Mouse (Mus musculus) layer of hippocampus, adult 11-12 months (tissue): ENCODE measurements at regions not wholly inside any gene's neighbourhood (a gene's known extent, or its start where the extent isn't known, plus 50 kb on each side); places are given as distances from the start of the nearest gene placed in this dataset.
A peak's percentile ranks its signal among the peaks of the same experiment; 100 is the strongest.

Experiments
- DNase-seq: peaks from one replicate; pipeline ENCODE4 v3.0.0; 2022; ENCODE audit warnings: low spot score

DNA sequence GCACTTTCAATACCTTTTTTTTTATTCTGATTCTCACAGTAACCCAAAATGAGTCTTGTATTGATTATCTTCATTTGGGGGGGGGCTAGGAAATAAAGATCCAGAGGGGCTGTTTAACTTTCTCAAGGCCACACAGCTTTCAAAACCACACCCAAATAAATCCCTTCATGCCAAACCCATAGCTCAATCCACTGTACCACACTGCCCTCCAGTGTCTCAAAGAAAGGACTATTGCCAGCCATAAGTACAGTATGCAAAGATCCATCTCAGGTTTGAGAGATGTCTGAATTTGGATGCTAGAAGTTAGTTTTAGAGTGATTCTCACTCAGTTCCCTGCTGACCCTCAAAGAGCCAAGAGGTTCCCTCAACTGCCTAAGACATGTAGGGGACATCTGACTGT lies 120.1 kb upstream of the Gm26657 start:
- DNase-seq, result no peak

DNA sequence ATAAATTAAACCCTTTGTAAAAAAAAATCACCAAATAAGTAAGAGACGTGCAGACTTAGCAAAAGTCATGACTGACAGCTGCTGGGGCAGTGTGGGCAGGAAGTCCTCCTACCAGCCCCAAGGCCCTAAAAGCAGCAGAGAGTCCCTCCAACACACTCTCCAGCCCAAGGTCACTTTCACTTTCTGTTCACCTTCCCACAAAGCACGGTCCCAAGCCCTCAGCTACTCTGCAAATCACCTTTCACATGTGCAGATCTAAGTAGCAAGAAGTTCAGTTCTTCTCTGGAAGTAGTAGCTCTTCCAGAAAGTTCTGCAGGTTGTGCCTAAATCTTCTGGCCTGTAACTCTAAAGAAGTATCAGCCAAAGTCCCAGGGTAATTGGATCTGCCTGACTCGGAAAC lies 120.8 kb upstream of the Gm26657 start:
- DNase-seq, result no peak

DNA sequence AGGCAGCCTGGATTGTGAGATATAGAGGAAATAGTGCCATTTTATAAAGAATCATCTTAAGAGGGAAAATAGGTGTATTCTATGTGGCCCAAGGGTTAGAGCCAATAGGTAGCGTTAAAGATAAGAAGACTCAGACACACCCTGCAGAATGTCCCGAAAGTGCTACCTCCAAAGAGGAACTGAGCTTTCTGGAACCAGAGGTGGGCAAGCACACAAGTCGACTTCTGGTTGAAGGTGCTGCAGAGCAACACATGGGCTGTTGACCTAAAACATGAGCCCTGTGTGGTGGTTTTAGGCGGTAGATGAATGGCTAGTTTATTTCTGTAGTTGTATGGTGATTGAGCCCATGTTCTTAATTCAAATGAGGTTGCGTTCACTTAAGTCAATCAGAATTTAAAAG lies 121.4 kb upstream of the Gm26657 start:
- DNase-seq, result no peak

DNA sequence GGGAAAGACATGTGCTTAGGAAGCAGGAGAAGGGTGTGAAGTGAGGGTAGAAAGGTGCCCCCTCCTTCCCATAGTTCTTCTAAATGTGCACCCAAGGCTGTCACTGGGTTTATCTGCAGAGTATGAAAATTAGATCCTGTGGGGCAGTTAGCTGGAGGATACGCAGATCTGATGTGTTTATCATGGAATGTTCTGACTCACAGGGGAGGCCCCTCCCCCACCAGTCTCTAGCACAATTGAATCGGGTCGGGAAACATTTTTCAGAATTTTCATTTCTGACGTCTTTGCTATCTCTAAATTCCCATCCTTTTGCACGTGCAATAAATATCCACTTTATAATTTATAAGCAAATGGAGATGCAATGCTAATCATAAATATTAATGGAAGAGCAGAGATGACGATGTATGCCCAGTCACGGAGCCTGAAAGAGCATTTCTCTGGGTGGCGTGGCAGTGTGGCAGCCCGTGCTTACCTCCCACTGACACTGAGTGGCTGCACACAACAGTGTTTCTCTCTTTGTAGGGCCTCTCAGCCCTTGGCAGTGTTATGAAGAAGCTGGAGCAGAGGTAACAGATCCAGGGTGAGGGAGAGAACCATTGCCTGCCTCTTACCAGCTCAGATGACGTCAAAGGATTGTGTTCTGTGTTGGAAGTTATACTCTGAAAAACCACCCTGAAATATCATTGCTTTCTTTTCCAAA lies 122.1 kb upstream of the Gm26657 start:
- DNase-seq, result no peak

DNA sequence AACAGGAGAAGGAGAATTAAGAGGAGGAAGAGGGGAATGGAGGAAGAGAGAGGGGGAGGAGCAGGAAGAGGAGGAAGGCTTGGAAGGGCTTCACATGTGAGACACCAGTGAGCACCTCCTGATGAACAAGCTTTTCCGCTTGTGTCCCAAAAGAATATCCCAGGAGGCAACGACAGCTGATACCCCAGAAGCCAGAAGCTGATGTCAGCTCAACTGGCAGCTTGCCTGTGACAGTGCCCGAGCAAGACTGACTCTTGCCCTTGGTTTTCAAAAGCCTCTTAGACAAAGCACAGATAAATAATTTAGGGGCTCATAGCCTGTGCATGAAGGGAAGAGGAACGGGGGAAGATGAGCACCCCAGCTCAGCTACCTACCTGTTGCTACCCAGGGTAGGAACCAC lies 127.5 kb upstream of the Gm26657 start:
- peak; percentile 32 for DNase-seq

DNA sequence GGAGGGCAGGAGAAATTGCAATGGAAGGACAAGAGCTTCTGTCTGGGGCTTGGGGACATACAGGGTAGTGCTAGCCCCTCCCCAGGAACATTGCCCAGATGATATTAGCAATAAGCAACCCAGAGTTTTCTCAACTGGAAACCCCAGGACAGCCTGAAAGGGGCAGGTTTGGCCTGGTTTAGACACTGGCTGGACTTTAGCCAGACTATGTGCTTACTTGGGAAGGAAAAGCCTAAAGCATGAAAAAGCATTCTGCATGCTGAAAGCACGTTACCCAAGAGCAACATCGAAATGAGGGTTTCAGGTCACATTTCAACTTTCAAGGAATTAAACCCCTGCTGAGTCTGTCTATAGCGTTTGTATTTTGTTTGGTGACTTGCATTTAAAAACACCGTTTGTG lies 128.1 kb upstream of the Gm26657 start:
- DNase-seq, result no peak

DNA sequence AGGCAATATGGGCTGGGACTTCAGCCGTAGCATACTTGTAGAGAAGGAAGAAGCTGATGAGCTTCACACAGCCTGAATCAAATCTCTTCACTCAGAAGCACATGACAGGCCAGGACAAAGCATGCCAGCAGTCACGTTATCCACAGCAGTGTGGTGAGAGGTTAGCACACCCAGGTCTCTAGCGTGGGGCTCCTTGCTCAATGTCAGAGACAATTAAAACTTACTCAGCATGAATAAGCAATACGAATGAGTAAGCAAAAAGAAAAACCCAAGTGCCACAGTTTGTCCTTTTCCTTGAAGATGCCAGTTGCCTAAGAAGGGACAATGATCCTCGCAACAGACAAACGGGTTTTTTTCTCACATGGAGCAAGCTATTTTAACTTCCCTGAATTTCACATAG lies 129.6 kb upstream of the Gm26657 start:
- no peak for DNase-seq

DNA sequence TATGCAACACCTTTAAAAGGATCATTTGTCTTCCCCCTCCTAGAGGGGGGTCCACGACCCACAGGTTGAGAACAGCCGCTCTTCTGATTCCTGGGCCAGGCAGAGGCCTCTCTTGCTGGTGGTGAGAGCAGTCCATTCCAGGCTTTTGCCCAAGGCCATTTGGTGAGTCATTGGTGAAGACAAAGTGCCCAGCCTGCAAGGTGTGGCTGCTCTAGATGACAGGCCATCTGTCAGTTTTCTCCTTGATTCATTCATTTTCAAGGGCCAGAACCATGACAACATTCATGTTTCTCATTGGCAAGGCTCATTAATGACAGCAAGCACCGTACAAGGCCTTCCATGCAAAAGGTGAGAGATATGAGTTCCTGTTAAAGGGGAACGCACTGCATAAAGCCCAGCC lies 131.2 kb upstream of the Gm26657 start:
- no peak for DNase-seq

DNA sequence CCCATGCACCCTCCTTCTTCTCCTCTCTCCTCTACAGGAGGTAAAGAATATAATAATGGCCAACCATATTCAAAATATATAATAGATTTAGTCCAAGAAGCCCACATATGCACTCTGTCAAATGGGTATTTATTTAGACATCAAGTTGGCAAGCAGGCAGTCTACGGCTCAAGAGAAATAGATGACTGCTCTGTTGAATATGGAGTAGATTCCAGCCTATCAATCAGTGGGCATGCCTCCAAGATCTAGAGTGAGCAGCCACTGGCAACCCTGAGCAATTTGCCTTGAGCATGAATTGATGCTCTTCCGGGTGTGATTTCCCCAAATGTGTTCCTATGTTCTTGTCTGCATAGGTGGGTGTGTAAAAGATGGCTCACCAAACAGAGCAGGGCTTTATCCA lies 141.5 kb upstream of the Gm26657 start:
- no peak for DNase-seq

DNA sequence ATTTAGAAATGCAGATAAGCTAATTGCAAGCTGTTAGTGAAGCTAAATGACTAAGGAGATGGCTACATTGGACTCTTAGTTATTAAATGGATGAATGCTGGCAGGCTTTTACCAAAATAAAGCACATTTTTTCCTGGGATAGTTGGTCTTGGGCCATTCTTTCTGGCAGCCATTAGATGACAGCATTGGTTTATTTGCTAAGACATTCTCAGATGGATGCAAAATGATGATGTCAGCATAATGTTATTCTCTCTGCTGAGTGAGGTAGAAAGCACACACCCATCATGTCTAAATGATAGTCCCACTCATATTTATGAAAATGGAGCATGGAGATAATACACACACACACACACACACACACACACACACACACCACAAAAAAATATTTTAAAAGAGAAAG lies 141.9 kb upstream of the Gm26657 start:
- no peak for DNase-seq

DNA sequence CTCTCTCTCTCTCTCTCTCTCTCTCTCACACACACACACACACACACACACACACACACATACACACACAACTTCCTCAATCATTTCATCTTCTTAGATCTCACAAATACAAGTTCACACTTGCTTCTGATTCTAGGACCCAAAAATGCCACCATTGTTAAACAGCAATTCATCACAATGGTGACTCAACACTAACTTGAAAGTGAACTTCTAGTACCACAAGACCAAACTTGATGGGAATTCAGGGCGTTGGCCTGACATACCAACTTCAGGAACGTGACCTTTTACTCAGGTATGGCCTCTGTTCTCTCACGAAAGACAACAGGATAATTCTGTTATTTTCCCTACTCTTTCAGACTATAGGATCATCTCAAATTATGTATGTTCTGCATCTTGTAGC lies 157.5 kb upstream of the Gm26657 start:
- DNase-seq, result no peak

DNA sequence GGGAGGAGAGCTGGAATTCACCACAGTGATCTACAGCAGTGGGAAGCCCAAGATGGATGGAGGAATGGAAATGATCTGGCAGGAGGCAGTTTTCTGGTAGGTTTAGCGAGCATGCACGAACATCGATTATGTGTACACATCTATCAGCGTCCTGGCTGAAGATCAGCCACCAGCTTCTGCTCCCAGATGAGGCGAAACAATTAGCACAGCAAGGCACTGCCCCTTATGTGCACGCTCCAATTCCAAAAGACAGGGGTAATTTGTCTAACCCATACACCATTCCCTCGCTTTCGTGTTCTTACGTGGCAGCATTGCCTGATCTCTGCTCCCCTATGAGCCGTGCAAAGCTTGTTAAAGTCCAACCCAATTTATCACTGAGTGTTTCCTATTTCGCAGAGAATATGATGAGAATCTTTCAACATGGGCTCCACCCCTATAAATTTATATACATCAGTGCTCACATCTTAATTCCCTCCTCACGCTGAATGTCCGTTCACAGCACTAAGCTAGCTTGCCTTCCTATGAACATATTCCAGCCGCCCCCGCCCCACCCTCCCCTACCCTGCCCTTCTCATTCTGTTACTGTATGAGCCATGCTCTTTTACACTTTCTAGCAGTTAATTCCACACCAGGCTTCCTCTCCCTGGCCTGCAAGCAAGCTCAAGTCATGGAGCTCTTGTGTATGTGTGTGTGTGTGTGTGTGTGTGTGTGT lies 162.9 kb upstream of the Gm26657 start:
- DNase-seq, result no peak

DNA sequence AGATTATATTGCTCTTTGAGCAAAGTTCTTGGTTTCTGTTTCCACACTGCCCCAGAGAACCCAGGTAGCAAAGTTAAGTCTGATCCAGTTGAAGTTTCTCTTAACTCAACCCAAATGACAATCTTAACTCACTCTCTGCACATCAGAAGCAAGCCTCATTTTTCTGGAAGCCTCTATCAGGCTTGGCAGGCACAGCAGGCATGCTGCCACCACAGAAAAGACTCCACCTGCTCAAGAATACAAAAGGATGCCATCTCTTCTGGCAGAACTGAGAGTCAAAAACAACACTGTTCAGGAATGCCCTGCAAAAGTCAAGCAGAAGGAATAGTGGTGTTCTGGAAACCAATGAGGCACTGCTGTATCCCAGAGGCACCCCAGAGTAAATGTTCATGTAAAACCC lies 187.7 kb upstream of the Gm26657 start:
- DNase-seq, result no peak

DNA sequence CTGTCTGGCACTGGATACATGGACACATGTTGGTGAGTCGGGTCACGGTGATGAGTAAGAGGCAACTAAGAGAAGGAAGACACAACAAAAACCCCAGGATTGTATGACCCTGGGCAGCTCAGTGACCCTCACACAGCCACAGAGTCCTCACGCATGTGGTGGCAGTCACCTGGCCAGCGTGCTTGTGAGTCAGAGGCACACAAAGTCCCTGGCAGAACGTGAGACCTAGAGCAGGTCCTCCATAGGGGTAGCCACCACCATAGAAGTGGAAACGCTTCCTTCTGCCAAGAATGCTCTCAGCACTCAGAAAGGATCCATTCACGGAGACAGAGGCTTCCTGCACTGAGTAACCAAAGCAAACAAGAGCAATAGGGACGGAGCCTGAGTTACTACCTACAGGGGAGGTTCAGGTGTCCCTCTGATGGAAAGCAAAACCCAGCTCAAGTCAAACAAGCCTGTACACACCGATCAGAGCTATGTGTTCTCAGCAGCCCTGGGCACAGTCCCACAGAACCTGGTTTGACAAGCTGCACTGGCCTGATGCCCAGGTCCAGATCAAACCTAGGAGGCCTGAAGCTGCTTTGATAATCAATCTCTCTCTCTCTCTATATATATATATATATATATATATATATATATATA lies 206.4 kb upstream of the Gm26657 start:
- DNase-seq, result no peak

DNA sequence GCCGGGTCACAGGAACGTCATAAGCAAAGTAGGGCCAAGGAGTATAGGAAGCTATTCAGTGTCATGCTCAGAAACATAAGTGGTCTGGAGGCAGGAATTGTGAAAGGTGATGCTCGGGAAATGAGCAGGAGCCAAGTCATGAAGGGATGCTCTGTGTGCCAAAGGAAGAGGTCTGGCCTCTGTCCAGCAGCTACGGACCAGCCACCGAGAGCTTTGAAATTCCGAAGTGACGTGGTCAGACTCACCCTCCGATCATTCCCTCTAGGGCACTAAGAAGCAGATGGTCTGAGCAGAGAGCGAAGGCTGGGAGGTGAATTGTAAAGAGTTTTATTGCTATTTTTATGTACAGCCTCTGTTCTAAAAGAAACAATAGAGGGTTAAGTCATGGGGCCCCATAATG lies 206.9 kb upstream of the Gm26657 start:
- no peak for DNase-seq

DNA sequence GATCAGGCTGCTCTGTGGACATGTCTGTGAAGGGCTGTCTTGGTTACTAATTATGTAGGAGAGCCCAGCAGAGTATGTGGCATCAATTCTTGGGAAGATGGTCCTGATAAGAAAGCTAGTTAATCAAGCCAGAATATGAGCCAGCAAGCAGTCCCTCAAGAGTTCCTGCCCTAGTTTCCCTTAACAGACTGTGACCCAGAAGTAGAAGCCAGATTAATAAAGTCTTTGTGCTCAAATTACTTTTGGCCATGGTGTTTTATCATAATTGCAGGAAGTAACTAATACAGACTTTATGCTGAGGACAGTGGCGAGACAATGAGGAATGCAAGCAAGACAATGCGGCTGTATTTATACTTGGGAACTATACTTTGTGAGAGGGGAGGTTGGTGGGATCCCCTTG lies 211.3 kb upstream of the Gm26657 start:
- no peak for DNase-seq

DNA sequence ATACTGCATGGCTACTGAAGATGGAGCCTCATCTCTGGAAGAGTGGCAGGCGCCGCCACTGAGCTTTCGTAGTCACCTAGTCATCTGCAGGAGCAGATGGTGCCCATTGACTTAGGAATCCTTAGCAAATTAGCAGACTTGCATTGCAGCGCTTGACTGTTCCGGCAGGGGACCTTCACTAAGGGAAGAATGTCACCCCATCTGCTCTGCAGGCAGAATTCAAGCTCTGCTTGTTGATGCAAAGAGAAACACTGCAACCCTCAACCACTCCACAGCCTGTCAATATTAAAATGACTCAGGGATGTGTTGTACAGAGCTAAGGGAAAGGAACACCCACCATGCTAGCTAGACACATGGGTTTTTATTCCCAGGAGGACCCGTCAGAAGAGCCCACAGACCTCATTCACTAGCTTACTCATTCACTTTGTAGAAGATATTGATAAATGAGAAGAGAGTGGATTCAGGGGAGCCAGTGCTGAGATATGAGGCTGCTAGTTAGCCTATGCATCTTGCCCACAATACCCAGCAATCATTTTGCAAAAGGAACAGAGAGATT lies 215.4 kb upstream of the Gm26657 start:
- DNase-seq, result peak; percentile 37

DNA sequence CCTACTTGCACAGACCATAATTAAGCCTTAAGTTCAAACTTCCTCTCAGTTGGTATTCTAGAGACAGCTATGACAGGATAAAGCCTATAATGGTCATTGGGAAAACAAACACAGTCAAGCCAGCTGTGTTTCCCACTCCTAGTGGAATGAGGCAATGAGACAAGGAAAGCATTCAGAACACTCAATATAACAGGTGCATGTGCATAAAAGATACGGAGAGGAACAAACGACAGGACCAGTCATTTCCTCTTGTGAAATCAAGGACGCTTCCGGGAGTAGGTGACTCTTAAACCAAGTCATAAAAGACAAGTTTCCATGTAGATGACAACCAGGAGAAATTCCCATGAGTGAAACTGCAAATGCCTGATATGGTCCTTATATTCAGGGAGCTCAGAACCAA lies 232.1 kb upstream of the Gm26657 start:
- no peak for DNase-seq

DNA sequence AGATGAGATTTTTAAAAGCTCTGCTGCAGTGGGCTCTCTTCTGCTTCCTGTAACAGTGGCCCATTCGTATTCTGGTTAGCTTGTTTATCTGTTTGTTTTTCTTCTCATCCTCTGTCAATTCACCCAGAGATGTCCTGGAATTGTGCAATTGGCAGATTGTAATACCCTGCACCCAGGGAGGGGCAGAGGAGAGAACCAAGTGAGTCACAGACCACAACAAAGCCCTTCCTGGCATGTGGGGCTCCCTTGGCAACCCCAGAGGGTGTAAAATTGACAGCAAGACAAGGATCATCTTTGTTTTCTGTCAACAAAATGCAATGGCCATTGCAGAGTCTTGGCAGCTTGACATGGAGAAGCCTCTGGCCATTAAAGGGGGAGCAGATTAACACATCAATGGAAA lies 233.1 kb upstream of the Gm26657 start:
- peak; percentile 47 for DNase-seq

DNA sequence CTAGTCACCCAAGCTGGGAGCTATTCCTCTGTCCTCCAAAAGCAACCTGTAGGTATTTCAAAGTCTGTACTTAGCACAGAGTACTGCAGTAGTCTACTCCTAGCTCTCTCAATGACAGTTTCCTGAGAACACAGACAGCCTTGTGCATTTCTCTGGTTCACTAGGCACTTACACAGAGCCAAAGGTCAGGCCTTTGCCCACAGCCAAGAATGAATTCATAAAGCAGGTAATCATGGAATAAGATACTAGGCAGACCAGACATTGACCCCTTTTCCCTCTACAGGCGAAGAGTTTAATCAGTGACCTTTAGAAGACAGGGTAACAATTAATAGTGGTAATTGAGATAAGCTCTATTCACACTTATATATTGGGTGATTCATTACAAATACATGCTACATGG lies 233.8 kb upstream of the Gm26657 start:
- DNase-seq, result no peak

DNA sequence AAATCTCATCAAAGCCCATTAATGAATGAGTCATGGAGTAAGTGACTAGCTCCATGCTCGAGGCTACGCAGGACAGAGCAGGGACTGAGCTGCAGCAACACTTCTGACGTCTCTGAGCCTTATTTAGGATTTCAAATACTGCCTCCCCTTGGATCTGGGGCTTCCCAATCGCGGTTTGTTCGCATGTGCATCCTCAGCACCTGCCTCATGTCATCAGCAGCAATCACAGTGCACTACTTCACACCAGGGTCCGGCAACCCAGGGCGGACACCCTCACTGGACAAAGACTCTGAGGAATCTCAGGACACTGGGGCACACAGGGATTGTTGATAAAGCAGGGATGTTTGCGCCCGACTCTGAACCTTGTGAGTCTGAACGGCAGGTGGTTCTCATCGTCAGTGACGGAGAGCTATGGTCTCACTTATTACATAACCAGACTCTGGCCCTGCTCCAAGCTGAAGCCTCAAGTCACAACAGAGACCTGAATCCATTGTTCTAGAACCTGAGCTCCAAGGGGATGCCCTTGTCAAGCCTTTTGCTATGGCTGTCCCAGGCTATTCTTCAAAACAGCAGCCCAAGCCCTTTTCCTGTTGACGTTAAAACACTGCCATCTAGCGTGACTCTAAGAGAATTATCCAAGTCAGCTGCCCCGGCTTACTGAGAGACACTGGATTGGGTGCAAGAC lies 247.2 kb upstream of the Gm26657 start:
- peak; percentile 74 for DNase-seq

DNA sequence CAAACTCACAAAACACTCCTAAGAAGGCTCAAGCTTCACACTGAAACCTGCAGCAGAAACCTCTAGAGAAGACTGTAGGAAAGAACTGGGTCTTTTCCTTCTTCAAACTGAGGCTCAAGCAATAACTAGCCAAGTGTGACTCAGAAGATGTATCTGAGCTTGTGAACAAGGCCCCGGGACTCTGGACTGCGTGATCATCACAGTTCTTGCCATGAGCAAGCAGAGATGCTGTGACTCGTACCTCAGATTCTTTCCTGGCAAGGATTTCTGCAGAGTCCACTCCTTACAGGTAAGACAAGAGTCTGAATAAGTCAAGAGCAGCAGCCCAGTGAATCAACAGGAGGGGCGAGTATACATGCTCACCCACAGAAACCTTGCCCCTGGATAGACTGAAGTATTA lies 250.5 kb upstream of the Gm26657 start:
- no peak for DNase-seq

DNA sequence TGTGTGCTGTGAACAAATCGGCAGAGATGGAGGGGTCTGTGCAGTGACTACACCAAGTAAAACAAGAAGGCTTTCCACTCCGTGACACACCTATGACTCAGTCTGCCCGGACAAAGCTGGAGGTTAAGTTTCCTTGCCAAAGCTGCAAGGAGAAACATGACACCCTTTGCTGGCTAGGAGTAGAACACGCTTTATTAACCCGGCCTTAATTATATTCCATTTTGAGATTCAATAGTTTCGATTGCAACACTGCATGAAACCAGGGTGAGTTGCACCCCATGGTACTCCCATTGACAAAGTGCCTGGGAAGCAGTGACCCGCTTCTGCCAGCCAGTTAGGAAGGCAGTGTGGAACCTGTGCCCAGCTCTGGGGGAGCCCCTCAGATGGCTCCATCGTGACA lies 256.2 kb upstream of the Gm26657 start:
- no peak for DNase-seq
